Mouse (Mus musculus) CH12.LX (cell line): Measurements from ENCODE around the gene Meioc. TPM values are rescaled to one million over a fixed set of nuclear protein-coding genes. Genes with fewer than 3 reads are reported as not detected.

Experiments
- DNase-seq: peaks from one replicate; pipeline ENCODE4 v3.0.0-alpha.2; 2013; ENCODE audit errors: extremely low read depth
- H3K27ac ChIP-seq: 2 replicates; pipeline ENCODE4 v1.5.1; 2012; ENCODE audit warnings: low read depth, mild to moderate bottlenecking, control low read depth, moderate library complexity; ENCODE audit not compliant: insufficient read depth
- H3K27me3 ChIP-seq: replicated peaks from 2 replicates; pipeline ENCODE3; 2012; ENCODE audit warnings: inconsistent platforms
- H3K36me3 ChIP-seq, 2 experiments: replicated peaks in 1 of 2; 2 replicates each; pipeline versions ENCODE3 to v1.6.1; 2012; ENCODE audit warnings: inconsistent platforms in 1 of 2, low read length in 1 of 2, mild to moderate bottlenecking in 1 of 2, mixed read lengths in 1 of 2, moderate library complexity in 1 of 2; ENCODE audit not compliant: control insufficient read depth in 1 of 2, insufficient read depth in 1 of 2
- H3K4me1 ChIP-seq, 2 experiments: 2 replicates each; pipeline ENCODE4 v1.6.1; 2012; ENCODE audit warnings: inconsistent platforms in 1 of 2, moderate library complexity in 1 of 2; ENCODE audit not compliant: insufficient read depth in 2 of 2, control insufficient read depth in 1 of 2
- H3K4me2 ChIP-seq: 2 replicates; pipeline ENCODE4 v1.6.1; 2012; ENCODE audit warnings: low read depth, mild to moderate bottlenecking, control low read depth; ENCODE audit not compliant: poor library complexity, insufficient read depth, severe bottlenecking
- H3K4me3 ChIP-seq, 3 experiments: fragments of 150-350 bp in 1 of 3; sonication (generic) in 1 of 3; replicated peaks in 1 of 3; 2 replicates each; pipeline versions ENCODE3 to v1.5.1; 2011 to 2012; ENCODE audit warnings: low read depth in 2 of 3, low read length in 2 of 3, mild to moderate bottlenecking in 2 of 3, moderate library complexity in 2 of 3, control low read depth in 1 of 3, improper control_type of control experiment in 1 of 3, inconsistent platforms in 1 of 3, mixed read lengths in 1 of 3; ENCODE audit not compliant: poor library complexity in 1 of 3
- H3K79me2 ChIP-seq: replicated peaks from 2 replicates; pipeline ENCODE4 v1.6.1; 2012; ENCODE audit warnings: mild to moderate bottlenecking, moderate library complexity; ENCODE audit not compliant: control insufficient read depth, poor library complexity, insufficient read depth, severe bottlenecking; ENCODE audit errors: extremely low read depth
- H3K9ac ChIP-seq: 2 replicates; pipeline ENCODE4 v1.6.1; 2012; ENCODE audit warnings: low read depth, mild to moderate bottlenecking, control low read depth, moderate library complexity; ENCODE audit not compliant: insufficient read depth
- H3K9me3 ChIP-seq: replicated peaks from 2 replicates; pipeline ENCODE3; 2012; ENCODE audit warnings: low read length, inconsistent platforms, mixed read lengths
- CHD2 ChIP-seq: IDR thresholded peaks from 2 replicates; pipeline ENCODE4 v1.6.1; 2011; ENCODE audit warnings: low read length, improper control_type of control experiment
- CTCF ChIP-seq, 2 experiments: IDR thresholded peaks in 1 of 2; conservative IDR thresholded peaks in 1 of 2; 2 replicates each; pipeline ENCODE4 v1.5.1; 2011 to 2012; ENCODE audit warnings: low read depth in 2 of 2, low read length in 2 of 2, improper control_type of control experiment in 1 of 2, inconsistent platforms in 1 of 2, mild to moderate bottlenecking in 1 of 2, moderate library complexity in 1 of 2
- EP300 ChIP-seq: IDR thresholded peaks from 2 replicates; pipeline ENCODE4 v1.6.1; 2011; ENCODE audit warnings: low read length, improper control_type of control experiment
- IRF4 ChIP-seq: IDR thresholded peaks from 2 replicates; pipeline ENCODE4 v1.6.1; 2014; ENCODE audit warnings: low read depth, mild to moderate bottlenecking, inconsistent platforms, low read length, improper control_type of control experiment
- MAX ChIP-seq: IDR thresholded peaks from 2 replicates; pipeline ENCODE4 v1.6.1; 2011; ENCODE audit warnings: low read length, improper control_type of control experiment
- MAZ ChIP-seq: IDR thresholded peaks from 2 replicates; pipeline ENCODE4 v1.6.1; 2012; ENCODE audit warnings: low read depth, mild to moderate bottlenecking, inconsistent platforms, low read length, improper control_type of control experiment, moderate library complexity
- MYC ChIP-seq: IDR thresholded peaks from 2 replicates; pipeline ENCODE4 v1.6.1; 2011; ENCODE audit warnings: low read depth, mild to moderate bottlenecking, improper control_type of control experiment, low read length
- POLR2A ChIP-seq: IDR thresholded peaks from 2 replicates; pipeline ENCODE4 v1.6.1; 2011; ENCODE audit warnings: low read depth, mild to moderate bottlenecking, improper control_type of control experiment, low read length
- SIN3A ChIP-seq: IDR thresholded peaks from 2 replicates; pipeline ENCODE4 v1.6.1; 2012; ENCODE audit warnings: low read length, improper control_type of control experiment, inconsistent platforms
- SMC3 ChIP-seq: IDR thresholded peaks from 2 replicates; pipeline ENCODE4 v1.6.1; 2011; ENCODE audit warnings: low read depth, low read length, improper control_type of control experiment
- UBTF ChIP-seq: IDR thresholded peaks from 2 replicates; pipeline ENCODE4 v1.6.1; 2012; ENCODE audit warnings: low read depth, mild to moderate bottlenecking, inconsistent platforms, low read length, improper control_type of control experiment, moderate library complexity
- USF1 ChIP-seq: IDR thresholded peaks from 2 replicates; pipeline ENCODE4 v1.6.1; 2014; ENCODE audit warnings: low read depth, mild to moderate bottlenecking, inconsistent platforms, low read length, improper control_type of control experiment
- USF2 ChIP-seq: conservative IDR thresholded peaks from 2 replicates; pipeline ENCODE4 v1.6.1; 2011; ENCODE audit warnings: low read depth, low read length, improper control_type of control experiment
- ZKSCAN1 ChIP-seq: IDR thresholded peaks from 2 replicates; pipeline ENCODE4 v1.6.1; 2012; ENCODE audit warnings: low read depth, inconsistent platforms, low read length, improper control_type of control experiment, borderline replicate concordance
- dilution Hi-C: fragments of 300-500 bp; cut with MboI; formaldehyde crosslinking; loops from 2 replicates; pipeline ENCODE4 v1.14.3; 2020; ENCODE audit warnings: low sequenced_read_pairs; ENCODE audit not compliant: extremely low pct_unique_long_range_greater_than_20kb, extremely low pct_ligation_motif_present
- in situ Hi-C: fragments of 300-500 bp; cut with MboI; formaldehyde crosslinking; loops from 3 replicates; pipeline ENCODE4 v1.14.3; 2019; ENCODE audit warnings: low sequenced_read_pairs, low pct_ligation_motif_present, low pct_unique_long_range_greater_than_20kb, mixed read lengths
- polyA plus RNA-seq: library from polyadenylated mRNA; unstranded; fragments of >175 nt; gene quantifications from 2 replicates; pipeline ENCODE4 v1.2.1, GENCODE M21; 2012; ENCODE audit warnings: low read depth; ENCODE audit not compliant: insufficient read length
- total RNA-seq, 2 experiments: library from RNA; depleted of rRNA; stranded (reverse); fragments of 300-350 nt in 1 of 2; fragments of >200 nt in 1 of 2; gene quantifications; 2 replicates each; pipeline ENCODE4 v1.2.3; 2012 to 2014

Gene Meioc
- total and polyA plus RNA-seq, 3 experiments, result not detected

DNA sequence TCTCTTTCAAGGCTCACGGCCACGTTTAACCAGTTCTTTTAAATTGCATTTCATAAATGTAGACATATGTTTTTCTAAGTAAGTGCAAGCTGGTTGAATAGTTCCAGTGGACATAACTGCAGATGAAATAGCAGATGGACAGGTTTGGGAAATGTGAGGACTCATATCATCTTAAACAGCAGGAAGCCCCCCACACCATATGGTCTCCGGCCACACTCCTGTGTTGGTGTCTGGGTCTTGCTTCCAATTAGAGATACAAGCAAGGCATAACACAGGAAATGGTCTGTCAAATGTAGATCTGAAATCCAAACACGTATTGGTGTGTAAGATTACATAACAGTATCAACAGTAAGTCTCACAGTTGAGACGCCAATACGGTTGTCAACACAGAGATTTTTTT is 67.8 kb downstream of the Meioc start:
- TF ChIP-seq SMC3 (no peak), MAX (no peak), USF1 (no peak), CTCF (conservative IDR thresholded peaks at IDR 0.05 in 1 of 2, IDR thresholded peaks at IDR 0.05 in 1 of 2; ENCODE audit: low read depth in 2 of 2, low read length in 2 of 2) (no peak), EP300 (no peak), ZKSCAN1 (no peak), POLR2A (no peak), USF2 (no peak), MYC (no peak), IRF4 (no peak), CHD2 (no peak), SIN3A (no peak), MAZ (no peak), UBTF (no peak)
- DNase-seq, result no peak
- Histone ChIP-seq H3K4me3 (no peak overlapping the region), H3K79me2 (no peaks in the 10 kb centered on the region), H3K4me2 (no peak overlapping the region), H3K36me3 (no peaks in the 10 kb centered on the region), H3K9ac (no peak overlapping the region), H3K27ac (no peak overlapping the region), H3K27me3 (peaks cover 72% of the 10 kb centered on the region), H3K4me1 (no peaks in the 10 kb centered on the region), H3K9me3 (peaks cover 8% of the 10 kb centered on the region)
- dilution Hi-C loops, result no loop called here
- in situ Hi-C loops, result no loop called here

Other genes starting within 250 kb of the Meioc start
- 106 and 165 TPM in 2 replicates for gene Grn, start 233.4 kb upstream of the Meioc start, total RNA-seq (2012; rRNA removed)
- gene Grn, start 233.4 kb upstream of the Meioc start, total RNA-seq (2014; rRNA removed), result 63.7 and 80.6 TPM in 2 replicates
- 420 and 453 TPM in 2 replicates for gene Grn, start 233.4 kb upstream of the Meioc start, polyA plus RNA-seq
- gene Fam171a2, start 216.0 kb upstream of the Meioc start, total RNA-seq (2012; rRNA removed), result not detected in 2 replicates
- not detected in 2 replicates for gene Fam171a2, start 216.0 kb upstream of the Meioc start, total RNA-seq (2014; rRNA removed)
- gene Fam171a2, start 216.0 kb upstream of the Meioc start, polyA plus RNA-seq, result not detected in 2 replicates
- gene Itga2b, start 193.6 kb upstream of the Meioc start, total RNA-seq (2012; rRNA removed), result 2.2 and 3.0 TPM in 2 replicates
- 0.81 and 0.95 TPM in 2 replicates for gene Itga2b, start 193.6 kb upstream of the Meioc start, total RNA-seq (2014; rRNA removed)
- gene Itga2b, start 193.6 kb upstream of the Meioc start, polyA plus RNA-seq, result 2.3 and 3.6 TPM in 2 replicates
- gene Gpatch8, start 107.3 kb upstream of the Meioc start, total RNA-seq (2012; rRNA removed), result 15.4 and 16.6 TPM in 2 replicates
- 10.2 and 11.5 TPM in 2 replicates for gene Gpatch8, start 107.3 kb upstream of the Meioc start, total RNA-seq (2014; rRNA removed)
- 24.7 and 27.4 TPM in 2 replicates for gene Gpatch8, start 107.3 kb upstream of the Meioc start, polyA plus RNA-seq
- gene Gm11627, start 84.3 kb upstream of the Meioc start, total RNA-seq (2012; rRNA removed), result 0.42 TPM in 1 of 2 replicates, not detected in the other
- gene Gm11627, start 84.3 kb upstream of the Meioc start, total RNA-seq (2014; rRNA removed), result 0.46 and 0.63 TPM in 2 replicates
- 0.38 TPM in 1 of 2 replicates, not detected in the other for gene Gm11627, start 84.3 kb upstream of the Meioc start, polyA plus RNA-seq
- gene Fzd2, start 59.3 kb upstream of the Meioc start, total RNA-seq (2012; rRNA removed), result 0.08 and 0.13 TPM in 2 replicates
- 0.23 and 0.35 TPM in 2 replicates for gene Fzd2, start 59.3 kb upstream of the Meioc start, total RNA-seq (2014; rRNA removed)
- 0.15 and 0.20 TPM in 2 replicates for gene Fzd2, start 59.3 kb upstream of the Meioc start, polyA plus RNA-seq
- gene Ccdc43, start 34.1 kb downstream of the Meioc start, total RNA-seq (2012; rRNA removed), result 43.4 and 45.4 TPM in 2 replicates
- 56.4 and 59.8 TPM in 2 replicates for gene Ccdc43, start 34.1 kb downstream of the Meioc start, total RNA-seq (2014; rRNA removed)
- gene Ccdc43, start 34.1 kb downstream of the Meioc start, polyA plus RNA-seq, result 52.7 and 53.4 TPM in 2 replicates
- gene Adam11, start 97.7 kb downstream of the Meioc start, total RNA-seq (2012; rRNA removed), result not detected in 2 replicates
- gene Adam11, start 97.7 kb downstream of the Meioc start, total RNA-seq (2014; rRNA removed), result not detected in 2 replicates
- gene Adam11, start 97.7 kb downstream of the Meioc start, polyA plus RNA-seq, result not detected in 2 replicates
- not detected in 2 replicates for gene Gjc1, start 156.0 kb downstream of the Meioc start, total RNA-seq (2012; rRNA removed)
- not detected in 2 replicates for gene Gjc1, start 156.0 kb downstream of the Meioc start, total RNA-seq (2014; rRNA removed)
- not detected in 2 replicates for gene Gjc1, start 156.0 kb downstream of the Meioc start, polyA plus RNA-seq
- not detected in 2 replicates for gene Higd1b, start 172.1 kb downstream of the Meioc start, total RNA-seq (2012; rRNA removed)
- not detected in 2 replicates for gene Higd1b, start 172.1 kb downstream of the Meioc start, total RNA-seq (2014; rRNA removed)
- gene Higd1b, start 172.1 kb downstream of the Meioc start, polyA plus RNA-seq, result not detected in 2 replicates
- gene Eftud2, start 217.3 kb downstream of the Meioc start, total RNA-seq (2012; rRNA removed), result 216 and 259 TPM in 2 replicates
- gene Eftud2, start 217.3 kb downstream of the Meioc start, total RNA-seq (2014; rRNA removed), result 117 and 135 TPM in 2 replicates
- gene Eftud2, start 217.3 kb downstream of the Meioc start, polyA plus RNA-seq, result 403 and 410 TPM in 2 replicates
- 0.38 and 0.42 TPM in 2 replicates for gene Ccdc103, start 217.5 kb downstream of the Meioc start, total RNA-seq (2012; rRNA removed)
- 0.24 and 0.58 TPM in 2 replicates for gene Ccdc103, start 217.5 kb downstream of the Meioc start, total RNA-seq (2014; rRNA removed)
- gene Ccdc103, start 217.5 kb downstream of the Meioc start, polyA plus RNA-seq, result 0.20 TPM in 1 of 2 replicates, not detected in the other
- gene Fam187a, start 221.5 kb downstream of the Meioc start, total RNA-seq (2012; rRNA removed), result not detected in 2 replicates
- not detected in 2 replicates for gene Fam187a, start 221.5 kb downstream of the Meioc start, total RNA-seq (2014; rRNA removed)
- gene Fam187a, start 221.5 kb downstream of the Meioc start, polyA plus RNA-seq, result not detected in 2 replicates
- gene Gfap, start 237.2 kb downstream of the Meioc start, total RNA-seq (2012; rRNA removed), result not detected in 2 replicates
- not detected in 2 replicates for gene Gfap, start 237.2 kb downstream of the Meioc start, total RNA-seq (2014; rRNA removed)
- gene Gfap, start 237.2 kb downstream of the Meioc start, polyA plus RNA-seq, result not detected in 2 replicates